Mouse (Mus musculus) forebrain, embryonic 12.5 days (tissue): ENCODE measurements around the gene Ncoa4. TPM values are rescaled to one million over a fixed set of nuclear protein-coding genes. Genes with fewer than 3 reads are reported as not detected.
A peak's percentile ranks its signal among the peaks of the same experiment; 100 is the strongest.
"Not testable (repeated sequence)": the region's sequence is repeated elsewhere in the genome, so short reads cannot be mapped to it uniquely, and the experiment has no call there.

ENCODE experiments used
- ATAC-seq: fragments of 200-750 bp; cut with Nextera tagmentation; 2 replicates; pipeline ENCODE4 v1.8.0; 2017; ENCODE audit warnings: moderate TSS enrichment; ENCODE audit not compliant: low FRiP score
- H3K27ac ChIP-seq: fragments of 300-500 bp; sonication (generic); 2 replicates; pipeline ENCODE4 v1.5.1; 2016; ENCODE audit warnings: mild to moderate bottlenecking
- H3K27me3 ChIP-seq: fragments of 300-500 bp; sonication (generic); 2 replicates; pipeline ENCODE4 v1.6.1; 2016; ENCODE audit warnings: mild to moderate bottlenecking
- H3K36me3 ChIP-seq: fragments of 300-500 bp; sonication (generic); replicated peaks from 2 replicates; pipeline ENCODE4 v1.6.1; 2016; ENCODE audit warnings: mild to moderate bottlenecking
- H3K4me1 ChIP-seq: fragments of 300-500 bp; sonication (generic); 2 replicates; pipeline ENCODE4 v1.6.1; 2016
- H3K4me2 ChIP-seq: fragments of 300-500 bp; sonication (generic); 2 replicates; pipeline ENCODE4 v1.6.1; 2016; ENCODE audit warnings: mild to moderate bottlenecking, moderate library complexity
- H3K4me3 ChIP-seq: fragments of 300-500 bp; sonication (generic); replicated peaks from 2 replicates; pipeline ENCODE4 v1.5.1; 2016; ENCODE audit warnings: mild to moderate bottlenecking
- H3K9ac ChIP-seq: fragments of 300-500 bp; sonication (generic); 2 replicates; pipeline ENCODE4 v1.6.1; 2016; ENCODE audit warnings: mild to moderate bottlenecking
- H3K9me3 ChIP-seq: fragments of 300-500 bp; sonication (generic); 2 replicates; pipeline ENCODE4 v1.6.1; 2016
- WGBS: fragments of 180-500 bp; shearing (Covaris S2); methylation state at CpG from one replicate; pipeline ENCODE4 v1.1.7; 2016; 5-methylcytosine and 5-hydroxymethylcytosine counted together
- polyA plus RNA-seq: library from polyadenylated mRNA; unstranded; fragments of >200 nt; fragmentation: Nextera tagmentation; extraction: Ambion mirVana; gene quantifications from 2 replicates; pipeline ENCODE4 v1.2.1, GENCODE M21; 2016

Ncoa4 gene
- 91.9 and 94.8 TPM in 2 replicates for polyA plus RNA-seq

DNA sequence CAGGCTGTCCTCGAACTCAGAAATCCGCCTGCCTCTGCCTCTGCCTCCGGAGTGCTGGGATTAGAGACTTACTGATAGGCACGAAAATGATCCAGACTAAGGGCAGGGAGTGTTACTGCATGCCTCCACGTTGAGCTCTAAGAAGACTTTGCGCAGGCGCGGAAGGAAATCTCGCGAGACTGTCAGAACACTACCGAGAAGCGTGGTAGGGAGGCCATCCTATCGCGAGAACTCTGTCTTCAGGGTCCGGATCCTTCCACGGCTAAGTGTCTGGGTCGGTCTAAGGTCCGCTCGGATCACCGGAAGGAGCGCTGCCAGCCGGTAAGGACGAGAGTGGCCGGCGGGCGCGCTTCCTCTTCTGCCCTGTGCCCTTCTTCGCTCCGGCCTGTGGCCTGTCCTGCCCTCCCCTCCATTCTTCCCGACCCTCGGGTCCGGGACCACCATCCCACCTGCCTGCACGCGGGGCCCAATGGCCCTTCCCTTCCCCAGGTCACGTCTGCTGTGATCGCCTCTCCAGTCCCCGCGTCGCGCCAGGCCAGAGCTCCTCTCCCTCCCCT lies at the start of gene Ncoa4:
Ncoa4 (plus strand) TSS at position 176 of the 557 bp plus-strand sequence.
- Histone ChIP-seq H3K27ac (peak within 1 kb of the TSS; percentile 79), H3K4me2 (peak within 1 kb of the TSS; percentile 91), H3K9me3 (no peaks in the 10 kb centered on the region), H3K36me3 (no peaks in the 10 kb centered on the region), H3K4me3 (peak within 1 kb of the TSS; percentile 87), H3K4me1 (peaks cover 21% of the 10 kb centered on the region), H3K27me3 (no peaks in the 10 kb centered on the region), H3K9ac (peak within 1 kb of the TSS; percentile 95)
- under 1% methylated on average over 40 of the region's 40 CpGs for WGBS
- ATAC-seq, result peak; percentile 98

DNA sequence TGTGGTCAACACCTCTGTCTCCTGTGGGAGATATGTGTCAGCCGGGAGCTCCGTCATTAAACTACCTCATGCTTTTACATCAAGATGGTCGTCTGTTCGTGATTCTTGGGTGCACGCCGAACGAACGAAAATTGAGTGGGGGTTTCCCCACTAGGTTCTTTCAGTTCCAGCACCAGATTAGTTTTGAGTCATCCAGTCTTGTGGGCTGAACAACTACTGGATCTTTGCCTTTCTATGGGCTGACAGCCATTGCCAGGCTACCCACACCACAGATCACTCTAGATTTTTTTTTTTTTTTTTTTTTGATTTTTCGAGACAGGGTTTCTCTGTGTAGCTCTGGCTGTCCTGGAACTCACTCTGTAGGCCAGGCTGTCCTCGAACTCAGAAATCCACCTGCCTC lies 47.5 kb upstream of the Ncoa4 start:
- not testable (repeated sequence) for H3K9me3 ChIP-seq, H3K4me3 ChIP-seq, H3K27ac ChIP-seq, H3K27me3 ChIP-seq, H3K4me2 ChIP-seq, H3K36me3 ChIP-seq, ATAC-seq, H3K9ac ChIP-seq, H3K4me1 ChIP-seq
- WGBS, result 91% methylated on average over 10 of the region's 10 CpGs

DNA sequence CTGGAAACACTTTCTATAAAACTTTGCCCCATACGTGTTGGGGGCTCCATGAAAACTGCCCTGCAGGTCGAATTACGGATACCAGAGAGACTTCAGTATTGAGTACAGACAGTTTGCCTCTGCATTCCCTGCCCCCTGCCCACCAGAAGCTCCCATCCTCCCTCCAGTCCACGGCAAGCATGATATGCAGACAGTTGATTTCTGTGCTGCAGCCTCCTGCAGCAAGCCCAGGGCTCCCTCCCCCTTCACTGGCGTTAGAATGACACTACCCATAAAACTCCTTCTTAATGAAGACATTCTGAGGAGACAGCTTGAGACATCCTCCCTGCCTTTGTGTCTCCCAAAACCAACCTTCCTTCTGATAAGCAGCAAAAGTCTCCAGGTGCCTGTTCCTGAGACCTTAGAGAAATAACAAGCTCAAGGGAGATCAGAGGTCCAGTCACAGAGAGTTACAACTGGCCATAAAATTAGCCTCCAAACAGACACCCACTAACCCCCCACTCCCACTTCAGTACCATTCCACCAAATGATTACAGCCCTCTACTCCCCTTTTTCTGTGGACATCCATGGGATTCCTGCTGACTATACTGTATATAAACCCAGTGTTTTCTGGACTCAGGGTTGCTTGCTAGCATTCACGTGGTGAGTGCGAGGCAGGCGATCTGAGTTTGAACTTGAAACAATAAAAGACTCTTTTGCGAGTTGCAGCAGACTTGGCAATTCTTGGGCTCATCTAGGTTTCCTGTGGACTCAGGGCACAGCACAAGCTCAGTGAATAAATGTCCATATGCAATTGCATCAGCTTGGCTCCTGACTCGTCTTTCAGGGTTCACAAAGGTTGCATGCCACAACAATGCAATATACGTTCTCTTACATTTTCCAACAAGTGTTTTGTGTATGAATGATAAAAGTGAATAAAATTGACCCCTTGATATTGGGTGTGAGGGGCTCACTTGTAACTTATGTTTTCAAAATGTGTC lies 38.4 kb upstream of the Ncoa4 start:
- no peaks in the 10 kb centered on the region for H3K9me3 ChIP-seq
- no peaks in the 10 kb centered on the region for H3K27me3 ChIP-seq
- WGBS, result 81% methylated on average over 11 of the region's 11 CpGs
- no peaks in the 10 kb centered on the region for H3K4me1 ChIP-seq
- no peak for ATAC-seq
- no peak overlapping the region for H3K4me2 ChIP-seq
- H3K4me3 ChIP-seq, result no peak overlapping the region
- no peak overlapping the region for H3K9ac ChIP-seq
- H3K27ac ChIP-seq, result no peak overlapping the region
- H3K36me3 ChIP-seq, result no peaks in the 10 kb centered on the region

DNA sequence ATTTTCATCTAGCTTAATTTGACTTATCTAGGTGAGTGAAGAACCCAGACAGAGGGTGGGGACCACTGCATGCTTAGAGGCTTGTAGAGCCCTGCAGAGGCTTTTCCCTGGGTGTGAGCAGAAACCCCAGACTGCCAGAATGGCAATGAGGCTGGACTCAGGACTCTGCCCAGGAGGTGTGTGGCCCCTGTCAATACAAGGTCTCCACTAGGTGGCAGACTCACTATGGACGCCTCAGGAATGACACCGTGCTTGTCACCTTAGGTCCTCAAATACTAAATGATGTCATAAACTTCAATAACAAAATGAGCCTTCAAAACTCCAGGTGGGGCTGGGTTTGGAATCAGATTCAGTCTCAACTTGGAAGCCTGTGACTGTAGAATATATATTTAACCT lies 37.7 kb upstream of the Ncoa4 start:
- Histone ChIP-seq H3K27me3 (no peaks in the 10 kb centered on the region), H3K9me3 (no peaks in the 10 kb centered on the region), H3K9ac (no peak overlapping the region), H3K27ac (no peak overlapping the region), H3K4me3 (no peak overlapping the region), H3K4me2 (no peak overlapping the region), H3K36me3 (no peaks in the 10 kb centered on the region), H3K4me1 (no peaks in the 10 kb centered on the region)
- 29% methylated on average over 2 of the region's 2 CpGs for WGBS
- no peak for ATAC-seq

DNA sequence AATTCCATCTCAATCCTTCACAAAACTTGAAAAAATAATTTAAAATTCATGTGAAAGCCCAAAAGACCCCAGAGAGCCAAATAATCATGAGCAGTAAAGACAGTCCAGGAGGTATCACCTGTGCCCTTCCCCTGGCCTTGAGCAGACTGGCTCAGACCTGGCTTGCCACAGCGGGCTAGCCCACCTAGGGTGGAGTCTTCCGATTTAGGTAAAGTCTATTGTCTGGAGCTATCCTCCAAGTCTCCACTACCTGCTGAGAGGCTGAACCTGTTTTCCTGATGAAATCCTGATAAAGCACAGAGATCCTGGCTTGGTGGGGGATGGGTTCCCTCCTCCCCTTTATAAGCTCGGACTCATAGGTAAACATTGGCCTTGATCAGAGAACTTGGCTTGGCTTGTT lies 35.4 kb upstream of the Ncoa4 start:
- Histone ChIP-seq H3K4me1 (no peaks in the 10 kb centered on the region), H3K27me3 (no peaks in the 10 kb centered on the region), H3K9ac (no peak overlapping the region), H3K36me3 (no peaks in the 10 kb centered on the region), H3K4me2 (no peak overlapping the region), H3K4me3 (no peak overlapping the region), H3K9me3 (no peaks in the 10 kb centered on the region), H3K27ac (no peak overlapping the region)
- WGBS, result 54% methylated on average over 3 of the region's 3 CpGs
- ATAC-seq, result no peak

DNA sequence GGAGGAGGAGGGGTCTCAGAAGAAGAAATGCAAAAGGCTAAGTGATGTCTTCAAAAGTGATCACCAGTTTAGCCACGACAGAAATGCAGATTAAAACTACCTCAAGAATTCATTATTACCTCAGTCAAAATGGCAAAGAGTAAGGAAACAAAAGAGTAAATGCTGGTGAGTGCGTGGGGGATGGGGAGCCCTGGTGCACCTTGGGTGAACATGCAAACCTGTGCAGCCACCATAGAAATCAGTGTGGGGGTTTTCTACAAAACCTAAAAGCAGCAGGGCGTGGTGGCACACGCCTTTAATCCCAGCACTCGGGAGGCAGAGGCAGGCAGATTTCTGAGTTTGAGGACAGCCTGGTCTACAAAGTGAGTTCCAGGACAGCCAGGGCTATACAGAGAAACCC lies 34.4 kb upstream of the Ncoa4 start:
- not testable (repeated sequence) for H3K4me2 ChIP-seq, H3K9me3 ChIP-seq, H3K4me3 ChIP-seq, H3K27me3 ChIP-seq, H3K27ac ChIP-seq, H3K36me3 ChIP-seq, H3K4me1 ChIP-seq, ATAC-seq, H3K9ac ChIP-seq
- WGBS, result 79% methylated on average over 5 of the region's 5 CpGs

DNA sequence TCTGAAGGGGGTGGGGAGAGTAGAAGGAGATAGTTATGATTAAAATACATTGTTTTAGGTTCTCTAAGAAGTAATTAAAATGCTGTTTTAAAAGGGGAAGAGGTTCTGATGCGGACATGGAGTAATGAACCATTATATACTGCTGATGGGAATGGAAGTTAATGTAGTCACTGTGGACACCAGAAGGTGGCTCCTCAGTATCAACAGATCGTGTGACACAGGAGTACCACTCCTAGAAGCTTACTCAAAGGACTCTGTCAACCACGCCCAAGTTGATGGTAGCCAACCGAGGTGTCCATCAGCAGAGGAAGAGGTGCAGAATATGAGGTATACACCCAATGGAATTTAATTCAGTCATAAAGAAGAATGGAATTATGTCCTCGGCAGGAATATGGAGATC lies 31.3 kb upstream of the Ncoa4 start:
- no peak overlapping the region for H3K4me3 ChIP-seq
- H3K27ac ChIP-seq, result no peak overlapping the region
- 81% methylated on average over 5 of the region's 5 CpGs for WGBS
- no peaks in the 10 kb centered on the region for H3K36me3 ChIP-seq
- H3K9ac ChIP-seq, result no peak overlapping the region
- H3K4me2 ChIP-seq, result no peak overlapping the region
- no peaks in the 10 kb centered on the region for H3K4me1 ChIP-seq
- no peaks in the 10 kb centered on the region for H3K9me3 ChIP-seq
- ATAC-seq, result no peak
- H3K27me3 ChIP-seq, result no peaks in the 10 kb centered on the region

DNA sequence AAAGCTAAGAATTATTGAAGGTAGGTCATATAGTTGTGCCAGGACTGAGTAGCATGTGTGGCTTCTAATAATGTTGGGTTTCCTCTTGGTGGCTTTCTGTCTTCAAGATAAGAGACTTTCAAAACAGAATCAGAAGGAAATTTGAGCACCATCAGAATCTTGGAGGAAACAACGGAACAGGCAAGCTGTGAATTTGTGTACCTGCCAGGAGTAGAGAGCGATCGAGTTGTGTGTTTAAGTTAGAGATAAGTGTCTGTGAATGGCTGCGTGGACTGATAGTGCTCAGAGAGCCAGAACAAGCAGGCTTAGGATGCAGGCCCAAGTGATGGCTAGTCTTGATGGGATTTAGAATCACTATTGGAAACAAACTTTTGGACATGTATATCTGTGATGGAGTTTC lies 27.8 kb upstream of the Ncoa4 start:
- no peaks in the 10 kb centered on the region for H3K27me3 ChIP-seq

DNA sequence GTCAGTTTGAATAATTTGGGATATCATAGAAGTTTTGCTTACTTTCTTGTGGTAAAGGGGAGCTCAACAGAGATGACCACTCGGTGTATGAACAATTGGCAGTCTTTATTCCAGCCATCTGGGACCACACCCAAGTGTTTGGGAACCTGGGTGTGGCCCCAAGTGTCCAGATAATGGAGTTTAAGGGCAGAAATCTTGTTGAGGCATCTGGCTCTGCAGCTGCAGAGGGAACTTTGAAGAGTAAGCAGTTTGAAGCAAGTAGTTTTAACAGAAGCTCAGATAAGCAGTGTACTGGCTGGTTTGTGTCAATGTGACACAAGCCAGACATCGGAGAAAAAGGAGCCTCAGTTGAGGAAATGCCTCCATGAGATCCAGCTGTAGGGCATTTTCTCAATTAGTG lies 25.4 kb upstream of the Ncoa4 start:
- Histone ChIP-seq H3K36me3 (no peaks in the 10 kb centered on the region), H3K4me3 (no peak overlapping the region), H3K9me3 (no peaks in the 10 kb centered on the region), H3K27ac (no peak overlapping the region), H3K27me3 (no peaks in the 10 kb centered on the region), H3K4me2 (no peak overlapping the region), H3K9ac (no peak overlapping the region), H3K4me1 (no peaks in the 10 kb centered on the region)
- no peak for ATAC-seq
- WGBS, result 83% methylated on average over 2 of the region's 2 CpGs

More for the DNA sequence above, 27.8 kb upstream of the Ncoa4 start:
- Histone ChIP-seq H3K4me2 (no peak overlapping the region), H3K9ac (no peak overlapping the region), H3K4me1 (no peaks in the 10 kb centered on the region), H3K36me3 (no peaks in the 10 kb centered on the region), H3K9me3 (no peaks in the 10 kb centered on the region), H3K27ac (no peak overlapping the region), H3K4me3 (no peak overlapping the region)
- 90% methylated on average over 4 of the region's 4 CpGs for WGBS
- no peak for ATAC-seq

DNA sequence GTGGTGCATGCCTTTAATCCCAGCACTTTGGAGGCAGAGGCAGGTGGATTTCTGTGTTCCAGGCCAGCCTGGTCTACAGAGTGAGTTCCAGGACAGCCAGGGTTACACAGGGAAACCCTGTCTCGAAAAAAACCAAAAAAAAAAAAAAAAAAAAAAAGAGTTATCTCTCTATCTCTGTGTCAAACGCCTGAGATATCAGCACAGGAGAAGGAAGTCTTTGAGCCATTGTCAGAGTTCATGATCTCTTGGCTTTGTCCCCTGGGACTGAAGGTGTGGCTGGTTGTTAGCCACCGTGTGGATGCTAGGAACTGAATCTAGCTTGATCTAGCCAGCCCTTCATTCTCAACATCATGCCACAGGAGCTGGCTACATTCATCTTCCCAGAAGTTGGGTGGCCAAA lies 23.2 kb upstream of the Ncoa4 start:
- not testable (repeated sequence) for H3K27ac ChIP-seq, H3K27me3 ChIP-seq, H3K36me3 ChIP-seq, H3K4me1 ChIP-seq, H3K4me3 ChIP-seq, H3K4me2 ChIP-seq, H3K9me3 ChIP-seq, H3K9ac ChIP-seq, ATAC-seq
- WGBS, result 85% methylated on average over 3 of the region's 3 CpGs

DNA sequence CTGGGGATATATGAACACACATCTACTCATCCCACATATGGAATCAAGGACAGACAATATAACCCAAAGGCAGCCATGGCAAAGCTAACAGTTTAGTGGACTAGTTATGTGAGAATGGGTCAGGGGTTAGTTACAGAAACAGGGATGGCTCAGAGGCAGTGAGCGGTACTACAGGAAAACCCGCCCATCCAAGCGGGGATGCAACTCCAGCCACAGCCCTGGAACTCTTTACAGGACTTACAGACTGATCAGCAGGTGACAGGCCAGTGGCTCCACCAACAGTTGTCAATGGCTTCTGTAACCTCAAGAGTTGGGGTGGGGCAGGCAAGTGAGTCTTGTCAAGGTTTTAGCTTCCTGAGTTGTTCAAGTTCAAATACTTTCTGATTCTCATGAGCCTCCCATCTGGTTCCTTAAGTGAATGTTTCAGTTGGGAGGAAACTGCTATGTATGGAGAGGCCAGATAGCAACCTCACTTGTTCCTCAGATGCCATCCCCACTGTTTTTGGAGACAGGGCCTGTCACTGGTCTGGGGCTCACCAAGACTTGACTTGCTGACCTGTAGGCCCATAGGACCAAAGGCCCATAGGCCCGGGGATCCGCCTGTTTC lies 19.2 kb upstream of the Ncoa4 start:
- Histone ChIP-seq H3K4me3 (no peak overlapping the region), H3K27me3 (no peaks in the 10 kb centered on the region), H3K9ac (no peak overlapping the region), H3K4me1 (no peaks in the 10 kb centered on the region), H3K9me3 (no peaks in the 10 kb centered on the region), H3K4me2 (no peak overlapping the region), H3K27ac (no peak overlapping the region), H3K36me3 (no peaks in the 10 kb centered on the region)
- no peak for ATAC-seq
- 68% methylated on average over 5 of the region's 5 CpGs for WGBS

DNA sequence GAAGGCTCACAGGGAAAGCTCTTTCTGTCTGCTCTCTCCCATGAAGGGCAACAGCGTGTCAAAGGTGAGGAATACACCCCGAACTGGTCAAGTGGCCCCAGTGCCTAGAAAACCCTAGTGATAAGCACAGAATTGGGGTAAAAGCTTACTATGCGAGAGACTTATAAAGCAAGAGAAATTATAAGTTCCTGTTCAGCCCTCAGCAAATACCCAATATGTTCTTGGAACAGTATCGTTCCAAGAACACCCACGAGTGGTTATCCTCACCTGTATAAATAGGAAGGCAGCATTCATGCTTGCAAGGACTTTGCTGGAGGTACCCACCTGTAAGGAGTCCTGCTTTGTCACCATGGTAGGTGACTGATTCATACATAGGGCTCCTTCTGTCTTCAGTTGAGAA lies 17.9 kb upstream of the Ncoa4 start, which contains the start of gene Msmb:
Msmb (plus strand) TSS at position 301 of the 400 bp plus-strand sequence.
- Histone ChIP-seq H3K27me3 (no peaks in the 10 kb centered on the region), H3K4me2 (no peak within 1 kb of the TSS), H3K36me3 (no peaks in the 10 kb centered on the region), H3K4me1 (no peaks in the 10 kb centered on the region), H3K4me3 (no peak within 1 kb of the TSS), H3K9ac (no peak within 1 kb of the TSS), H3K27ac (no peak within 1 kb of the TSS), H3K9me3 (0 out of 2 replicates have a peak, but pooled peaks cover 1% of the 10 kb centered on the region)
- 79% methylated on average over 5 of the region's 5 CpGs for WGBS
- ATAC-seq, result no peak
